Mouse (Mus musculus) spleen, postnatal 4 days (tissue): ENCODE measurements around the gene Olfr821.
"Not testable (repeated sequence)": the region's sequence is repeated elsewhere in the genome, so short reads cannot be mapped to it uniquely, and the experiment has no call there.

Experiments used
- DNase-seq, 2 experiments: peaks; one replicate each; pipeline ENCODE4 v3.0.0; 2022; ENCODE audit warnings: low spot score in 2 of 2

The Olfr821 gene

GRCm38 (mm10) chr10:130030048-130030447 lies at the start of gene Olfr821:
Gene Olfr821, plus strand, starts transcription at chr10:130030348.
- no peak for DNase-seq

- not testable (repeated sequence) for DNase-seq
Observed at GRCm38 (mm10) chr10:129981867-129982266, 48.3 kb upstream of the Olfr821 start.

GRCm38 (mm10) chr10:129984962-129985361 lies 45.2 kb upstream of the Olfr821 start, which contains the start of gene Gm10310:
Gene Gm10310, minus strand, starts transcription at chr10:129985062.
- DNase-seq = not testable (repeated sequence)

GRCm38 (mm10) chr10:130004104-130004503 lies 26.0 kb upstream of the Olfr821 start:
- not testable (repeated sequence) for DNase-seq

GRCm38 (mm10) chr10:130005366-130005765 lies 24.8 kb upstream of the Olfr821 start:
- not testable (repeated sequence) for DNase-seq

GRCm38 (mm10) chr10:130012321-130012720 lies 17.8 kb upstream of the Olfr821 start, which contains the start of gene Olfr820:
Gene Olfr820, plus strand, starts transcription at chr10:130012621.
- DNase-seq = no peak

- no peak for DNase-seq
Observed at GRCm38 (mm10) chr10:130037096-130037495, 6.9 kb downstream of the Olfr821 start.

- no peak for DNase-seq
Observed at GRCm38 (mm10) chr10:130070910-130071309, 40.8 kb downstream of the Olfr821 start, which contains the start of gene Olfr822. Gene Olfr822, plus strand, starts transcription at chr10:130071210.
